Mouse (Mus musculus) liver, embryonic 14.5 days (tissue): ENCODE measurements around the gene Tcl1b3. TPM values are rescaled to one million over a fixed set of nuclear protein-coding genes. Genes with fewer than 3 reads are reported as not detected.
"Not testable (repeated sequence)": the region's sequence is repeated elsewhere in the genome, so short reads cannot be mapped to it uniquely, and the experiment has no call there.

Experiments
- ATAC-seq: fragments of 200-750 bp; cut with Nextera tagmentation; 2 replicates; pipeline ENCODE4 v1.8.0; 2017; ENCODE audit warnings: moderate number of reproducible peaks, mild to moderate bottlenecking, moderate library complexity; ENCODE audit not compliant: insufficient read depth
- DNase-seq, 3 experiments: peaks; one replicate each; pipeline ENCODE4 v3.0.0-alpha.2; 2012 to 2013; ENCODE audit warnings: low read depth in 3 of 3, low spot score in 3 of 3
- H3K27ac ChIP-seq: fragments of 300-500 bp; sonication (generic); 2 replicates; pipeline ENCODE4 v1.5.1; 2014; ENCODE audit warnings: moderate library complexity, mild to moderate bottlenecking, control low read depth, inconsistent platforms
- H3K27me3 ChIP-seq: fragments of 300-500 bp; sonication (generic); 2 replicates; pipeline ENCODE4 v1.6.1; 2014; ENCODE audit warnings: mild to moderate bottlenecking, low read length, moderate library complexity; ENCODE audit not compliant: control insufficient read depth, insufficient read depth
- H3K36me3 ChIP-seq: fragments of 300-500 bp; sonication (generic); replicated peaks from 2 replicates; pipeline ENCODE4 v1.6.1; 2014; ENCODE audit warnings: low read depth; ENCODE audit not compliant: control insufficient read depth, insufficient read depth
- H3K4me1 ChIP-seq, 2 experiments: fragments of 200-500 bp in 1 of 2; fragments of 300-500 bp in 1 of 2; sonication (generic) in 1 of 2; replicated peaks; 2 replicates each; pipeline ENCODE4 v1.6.1; 2012 to 2014; ENCODE audit warnings: antibody characterized with exemption in 1 of 2, inconsistent platforms in 1 of 2, low read length in 1 of 2; ENCODE audit not compliant: control insufficient read depth in 2 of 2, insufficient read depth in 2 of 2
- H3K4me2 ChIP-seq: fragments of 300-500 bp; sonication (generic); 2 replicates; pipeline ENCODE4 v1.6.1; 2014; ENCODE audit warnings: low read depth, mild to moderate bottlenecking, control low read depth, moderate library complexity
- H3K4me3 ChIP-seq, 2 experiments: fragments of 200-500 bp in 1 of 2; fragments of 300-500 bp in 1 of 2; sonication (generic) in 1 of 2; 2 replicates each; pipeline ENCODE4 v1.5.1; 2012 to 2014; ENCODE audit warnings: low read depth in 2 of 2, low read length in 2 of 2, mild to moderate bottlenecking in 2 of 2, control low read depth in 1 of 2, inconsistent platforms in 1 of 2, moderate library complexity in 1 of 2; ENCODE audit not compliant: insufficient read depth in 1 of 2
- H3K9ac ChIP-seq: fragments of 300-500 bp; sonication (generic); replicated peaks from 2 replicates; pipeline ENCODE4 v1.6.1; 2014; ENCODE audit warnings: mild to moderate bottlenecking, control low read depth, moderate library complexity
- H3K9me3 ChIP-seq: fragments of 300-500 bp; sonication (generic); 2 replicates; pipeline ENCODE4 v1.6.1; 2016; ENCODE audit warnings: low read length, mixed read lengths; ENCODE audit not compliant: control insufficient read depth
- CTCF ChIP-seq: IDR thresholded peaks from 2 replicates; pipeline ENCODE4 v1.5.1; 2016; ENCODE audit warnings: antibody characterized with exemption, low read depth, control low read depth
- EP300 ChIP-seq: IDR thresholded peaks from 2 replicates; pipeline ENCODE4 v1.6.1; 2016; ENCODE audit warnings: antibody characterized with exemption, low read depth
- WGBS: fragments of 180-500 bp; shearing (Covaris S2); extraction: QIAGEN DNeasy Blood & Tissue Kit; methylation state at CpG from one replicate; pipeline ENCODE4 v1.1.7; 2014; ENCODE audit not compliant: insufficient replicate concordance; 5-methylcytosine and 5-hydroxymethylcytosine counted together
- polyA plus RNA-seq, 2 experiments: library from polyadenylated mRNA; depleted of rRNA in 1 of 2; stranded (reverse) in 1 of 2; unstranded in 1 of 2; fragments of >200 nt; fragmentation: Nextera tagmentation in 1 of 2; extraction: Ambion mirVana in 1 of 2; gene quantifications; 2 replicates each; pipeline versions ENCODE4 v1.2.1 to v1.2.3; 2012 to 2014

The Tcl1b3 gene
- polyA plus RNA-seq, 2 experiments = not detected

GRCm38 (mm10) chr12:105158842-105159241 lies 32.0 kb upstream of the Tcl1b3 start:
- no peak for ATAC-seq
- H3K4me1 ChIP-seq = no peaks in the 10 kb centered on the region
- no peak overlapping the region for H3K9ac ChIP-seq
- no peaks in the 10 kb centered on the region for H3K9me3 ChIP-seq
- no peak overlapping the region for H3K27ac ChIP-seq
- no peaks in the 10 kb centered on the region for H3K36me3 ChIP-seq
- no peak overlapping the region for H3K4me3 ChIP-seq
- H3K4me2 ChIP-seq = no peak overlapping the region
- DNase-seq = no peak
- no peaks in the 10 kb centered on the region for H3K27me3 ChIP-seq
- TF ChIP-seq EP300 (no peak), CTCF (no peak)
- 33% methylated on average over 6 of the region's 6 CpGs for WGBS

GRCm38 (mm10) chr12:105159390-105159789 lies 31.5 kb upstream of the Tcl1b3 start, which contains the start of gene Tcl1b1:
Gene Tcl1b1, plus strand, starts transcription at chr12:105159690.
- no peak within 1 kb of the TSS for H3K9ac ChIP-seq
- TF ChIP-seq CTCF (no peak), EP300 (no peak)
- WGBS = 58% methylated on average over 4 of the region's 4 CpGs
- H3K4me3 ChIP-seq = no peak within 1 kb of the TSS
- H3K27me3 ChIP-seq = no peaks in the 10 kb centered on the region
- no peak within 1 kb of the TSS for H3K27ac ChIP-seq
- DNase-seq (no peak), ATAC-seq (no peak)
- no peaks in the 10 kb centered on the region for H3K36me3 ChIP-seq
- no peak within 1 kb of the TSS for H3K4me2 ChIP-seq
- H3K4me1 ChIP-seq = no peaks in the 10 kb centered on the region
- H3K9me3 ChIP-seq = no peaks in the 10 kb centered on the region

GRCm38 (mm10) chr12:105166734-105167133 lies 24.1 kb upstream of the Tcl1b3 start:
- no peak for TF ChIP-seq CTCF
- TF ChIP-seq EP300 = no peak
- H3K9ac ChIP-seq = no peak overlapping the region
- no peaks in the 10 kb centered on the region for H3K9me3 ChIP-seq
- ATAC-seq = no peak
- no peaks in the 10 kb centered on the region for H3K27me3 ChIP-seq
- WGBS = 28% methylated on average over 3 of the region's 3 CpGs
- no peak for DNase-seq
- no peak overlapping the region for H3K27ac ChIP-seq
- H3K4me2 ChIP-seq = no peak overlapping the region
- H3K4me1 ChIP-seq = no peaks in the 10 kb centered on the region
- H3K4me3 ChIP-seq = no peak overlapping the region
- H3K36me3 ChIP-seq = no peaks in the 10 kb centered on the region

DNA sequence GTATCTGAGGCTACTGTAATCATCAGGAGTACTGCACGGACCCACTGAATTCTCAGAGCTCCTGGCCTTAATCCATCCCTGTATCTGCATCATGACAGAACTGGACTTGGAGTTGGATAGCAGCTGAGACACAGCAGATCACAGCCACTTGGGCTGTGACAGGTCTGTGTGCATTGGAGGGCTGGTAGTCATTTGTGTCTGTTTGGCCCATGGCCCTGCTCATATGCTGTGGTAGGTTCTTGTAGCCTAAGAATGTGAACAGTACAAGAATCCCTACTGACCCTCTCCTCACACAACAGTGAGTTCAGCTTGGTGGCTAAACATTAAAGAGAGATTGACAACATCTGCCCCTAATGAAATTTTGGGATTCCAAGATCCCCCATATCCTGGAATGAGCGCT lies 17.5 kb upstream of the Tcl1b3 start:
- DNase-seq (no peak), ATAC-seq (no peak)
- Histone ChIP-seq H3K4me3 (no peak overlapping the region), H3K27me3 (no peaks in the 10 kb centered on the region), H3K4me1 (no peaks in the 10 kb centered on the region), H3K9me3 (no peaks in the 10 kb centered on the region), H3K36me3 (no peaks in the 10 kb centered on the region), H3K9ac (no peak overlapping the region), H3K27ac (no peak overlapping the region), H3K4me2 (no peak overlapping the region)
- WGBS = 51% methylated on average over 2 of the region's 2 CpGs
- TF ChIP-seq EP300 = no peak
- TF ChIP-seq CTCF = no peak

GRCm38 (mm10) chr12:105174318-105174717 lies 16.5 kb upstream of the Tcl1b3 start:
- H3K4me1 ChIP-seq, H3K36me3 ChIP-seq, H3K9ac ChIP-seq, H3K4me2 ChIP-seq, H3K4me3 ChIP-seq, DNase-seq, H3K27me3 ChIP-seq, H3K9me3 ChIP-seq, H3K27ac ChIP-seq, ATAC-seq: not testable (repeated sequence)
- peak; percentile 67 for TF ChIP-seq CTCF
- WGBS = 10% methylated on average over 2 of the region's 2 CpGs

DNA sequence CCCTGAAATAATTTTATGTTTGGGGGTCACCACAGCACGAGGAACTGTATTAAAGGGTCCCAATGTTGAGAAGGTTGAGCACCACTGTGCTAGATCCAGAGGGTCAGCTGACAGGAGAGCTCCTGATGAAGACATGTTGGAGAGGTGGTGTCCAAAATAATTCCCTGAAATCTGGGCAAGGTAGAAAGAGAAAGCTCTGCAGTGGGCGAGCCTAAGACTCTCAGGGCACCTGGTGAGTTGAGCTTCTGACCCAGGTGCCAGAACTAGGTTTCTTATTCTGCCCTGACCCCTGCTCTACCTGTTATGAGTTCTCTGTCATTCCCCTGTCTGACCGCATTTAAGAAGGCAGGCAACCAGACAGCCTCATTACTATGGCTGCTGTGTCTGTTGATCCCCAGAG lies 14.8 kb upstream of the Tcl1b3 start, which contains the start of gene Tcl1b5:
TSS of gene Tcl1b5 (plus strand) at position 301 of the 400 bp plus-strand sequence.
- H3K27me3 ChIP-seq, H3K9ac ChIP-seq, H3K9me3 ChIP-seq, H3K36me3 ChIP-seq, H3K4me1 ChIP-seq, DNase-seq, H3K4me2 ChIP-seq, H3K27ac ChIP-seq, H3K4me3 ChIP-seq, ATAC-seq: not testable (repeated sequence)
- WGBS = 34% methylated on average over 3 of the region's 3 CpGs

- not testable (repeated sequence) for H3K4me3 ChIP-seq, H3K9ac ChIP-seq, H3K4me1 ChIP-seq, H3K9me3 ChIP-seq, H3K27me3 ChIP-seq, H3K4me2 ChIP-seq, DNase-seq, H3K27ac ChIP-seq, ATAC-seq, H3K36me3 ChIP-seq
- WGBS = 17% methylated on average over 4 of the region's 4 CpGs
These were observed 9.7 kb upstream of the Tcl1b3 start for GRCm38 (mm10) chr12:105181040-105181644.
